Mouse (Mus musculus): ENCODE measurements around the gene Ppp1cc. TPM values are rescaled to one million over a fixed set of nuclear protein-coding genes. Genes with fewer than 3 reads are reported as not detected.
A peak's percentile ranks its signal among the peaks of the same experiment; 100 is the strongest.

Ppp1cc gene
- total RNA-seq (2021): 100 to 1,000 TPM; 125 to 143 TPM
- long read RNA-seq, experiment 1, transcript Ppp1cc-201 (8 exons, 1,442 nt): minor isoform, 34 of 174 reads
- long read RNA-seq, experiment 1, transcript Ppp1cc-202 (7 exons, 2,384 nt): major isoform, 133 of 174 reads
- long read RNA-seq, experiment 1, partial matches to known transcripts: 4 of 174 reads
- long read RNA-seq, experiment 1, other reads (novel, unspliced or antisense): 3 of 174 reads
- long read RNA-seq, experiment 2, transcript Ppp1cc-201 (8 exons, 1,442 nt): minor isoform, 40 of 151 reads
- long read RNA-seq, experiment 2, transcript Ppp1cc-202 (7 exons, 2,384 nt): major isoform, 87 of 151 reads
- long read RNA-seq, experiment 2, partial matches to known transcripts: 14 of 151 reads
- long read RNA-seq, experiment 2, other reads (novel, unspliced or antisense): 8 of 151 reads

- peak; percentile 91 for DNase-seq (ENCODE audit: low spot score)
These were observed at the start of gene Ppp1cc for GRCm38 (mm10) chr5:122157827-122158381. Gene Ppp1cc, plus strand, starts transcription at chr5:122158278.

- DNase-seq (ENCODE audit: low spot score): no peak
These were observed 48.6 kb upstream of the Ppp1cc start for GRCm38 (mm10) chr5:122109325-122110060.

GRCm38 (mm10) chr5:122110625-122111024 lies 47.5 kb upstream of the Ppp1cc start:
- no peak for DNase-seq (ENCODE audit: low spot score)

- no peak for DNase-seq (ENCODE audit: low spot score)
These were observed 46.8 kb upstream of the Ppp1cc start for GRCm38 (mm10) chr5:122111091-122111932.

- DNase-seq (ENCODE audit: low spot score): no peak
These were observed 46.2 kb upstream of the Ppp1cc start for GRCm38 (mm10) chr5:122111933-122112248.

GRCm38 (mm10) chr5:122113450-122113849 lies 44.6 kb upstream of the Ppp1cc start:
- no peak for DNase-seq (ENCODE audit: low spot score)

GRCm38 (mm10) chr5:122114176-122114575 lies 43.9 kb upstream of the Ppp1cc start:
- DNase-seq (ENCODE audit: low spot score): peak; percentile 55

GRCm38 (mm10) chr5:122115266-122115763 lies 42.8 kb upstream of the Ppp1cc start:
- DNase-seq (ENCODE audit: low spot score): no peak

GRCm38 (mm10) chr5:122116243-122116642 lies 41.8 kb upstream of the Ppp1cc start:
- no peak for DNase-seq (ENCODE audit: low spot score)

- no peak for DNase-seq (ENCODE audit: low spot score)
These were observed 32.8 kb upstream of the Ppp1cc start for GRCm38 (mm10) chr5:122125211-122125760.

GRCm38 (mm10) chr5:122129068-122129655 lies 28.9 kb upstream of the Ppp1cc start:
- peak; percentile 81 for DNase-seq (ENCODE audit: low spot score)

GRCm38 (mm10) chr5:122130341-122130998 lies 27.6 kb upstream of the Ppp1cc start:
- no peak for DNase-seq (ENCODE audit: low spot score)

GRCm38 (mm10) chr5:122131076-122132051 lies 26.7 kb upstream of the Ppp1cc start:
- peak; percentile 84 for DNase-seq (ENCODE audit: low spot score)

- no peak for DNase-seq (ENCODE audit: low spot score)
These were observed 25.7 kb upstream of the Ppp1cc start for GRCm38 (mm10) chr5:122132167-122133049.

GRCm38 (mm10) chr5:122133050-122133389 lies 25.1 kb upstream of the Ppp1cc start:
- no peak for DNase-seq (ENCODE audit: low spot score)

GRCm38 (mm10) chr5:122134395-122135289 lies 23.4 kb upstream of the Ppp1cc start:
- DNase-seq (ENCODE audit: low spot score): no peak

Measured in gastrocnemius, adult 18-20 months (tissue).